Mouse (Mus musculus): Measurements from ENCODE around the gene Gm28048. TPM values are rescaled to one million over a fixed set of nuclear protein-coding genes. Genes with fewer than 3 reads are reported as not detected.

The Gm28048 gene
- total RNA-seq, 2 experiments from 2014 or later = 9.3 to 11.1 TPM

- H3K4me3 ChIP-seq = no peak overlapping the region
- DNase-seq (ENCODE audit: low spot score in 2 of 2) = no peak
- no peak for TF ChIP-seq CTCF (conservative IDR thresholded peaks at IDR 0.05)
- H3K27ac ChIP-seq = no peak overlapping the region
Measured at GRCm38 (mm10) chr11:22923606-22924005, 58.3 kb downstream of the Gm28048 start.

- Histone ChIP-seq H3K4me3 (no peak overlapping the region), H3K27ac (no peak overlapping the region)
- DNase-seq (ENCODE audit: low spot score in 2 of 2) = no peak
- no peak for TF ChIP-seq CTCF (conservative IDR thresholded peaks at IDR 0.05)
Measured at GRCm38 (mm10) chr11:22922546-22922945, 59.3 kb downstream of the Gm28048 start.

GRCm38 (mm10) chr11:22919336-22919735 is 62.6 kb downstream of the Gm28048 start:
- DNase-seq (ENCODE audit: low spot score in 2 of 2) = no peak
- Histone ChIP-seq H3K4me3 (no peak overlapping the region), H3K27ac (no peak overlapping the region)
- no peak for TF ChIP-seq CTCF (conservative IDR thresholded peaks at IDR 0.05)

- TF ChIP-seq CTCF (conservative IDR thresholded peaks at IDR 0.05) = no peak
- Histone ChIP-seq H3K4me3 (no peak overlapping the region), H3K27ac (no peak overlapping the region)
- no peak for DNase-seq (ENCODE audit: low spot score in 2 of 2)
Measured at GRCm38 (mm10) chr11:22917786-22918185, 64.1 kb downstream of the Gm28048 start.

- no peak overlapping the region for H3K4me3 ChIP-seq
- H3K27ac ChIP-seq = no peak overlapping the region
- no peak for TF ChIP-seq CTCF (conservative IDR thresholded peaks at IDR 0.05)
- DNase-seq (ENCODE audit: low spot score in 2 of 2) = no peak
Measured at GRCm38 (mm10) chr11:22913744-22914143, 68.1 kb downstream of the Gm28048 start.

GRCm38 (mm10) chr11:22911831-22912230 is 70.1 kb downstream of the Gm28048 start:
- TF ChIP-seq CTCF (conservative IDR thresholded peaks at IDR 0.05) = no peak

GRCm38 (mm10) chr11:22906453-22906865 is 75.4 kb downstream of the Gm28048 start:
- no peak overlapping the region for H3K4me3 ChIP-seq
- no peak for TF ChIP-seq CTCF (conservative IDR thresholded peaks at IDR 0.05)
- DNase-seq (ENCODE audit: low spot score in 2 of 2) = no peak
- no peak overlapping the region for H3K27ac ChIP-seq

More at GRCm38 (mm10) chr11:22911831-22912230, 70.1 kb downstream of the Gm28048 start:
- no peak for DNase-seq (ENCODE audit: low spot score in 2 of 2)
- H3K27ac ChIP-seq = no peak overlapping the region
- no peak overlapping the region for H3K4me3 ChIP-seq

GRCm38 (mm10) chr11:22902923-22903322 is 79.0 kb downstream of the Gm28048 start:
- Histone ChIP-seq H3K27ac (no peak overlapping the region), H3K4me3 (no peak overlapping the region)
- TF ChIP-seq CTCF (conservative IDR thresholded peaks at IDR 0.05) = no peak
- no peak for DNase-seq (ENCODE audit: low spot score in 2 of 2)

- Histone ChIP-seq H3K27ac (no peak overlapping the region), H3K4me3 (no peak overlapping the region)
- no peak for TF ChIP-seq CTCF (conservative IDR thresholded peaks at IDR 0.05)
- no peak for DNase-seq (ENCODE audit: low spot score in 2 of 2)
Measured at GRCm38 (mm10) chr11:22900041-22900440, 81.8 kb downstream of the Gm28048 start.

GRCm38 (mm10) chr11:22897642-22898041 is 84.2 kb downstream of the Gm28048 start:
- H3K4me3 ChIP-seq = no peak overlapping the region
- no peak overlapping the region for H3K27ac ChIP-seq
- TF ChIP-seq CTCF (conservative IDR thresholded peaks at IDR 0.05) = no peak
- no peak for DNase-seq (ENCODE audit: low spot score in 2 of 2)

- DNase-seq (ENCODE audit: low spot score in 2 of 2) = no peak
- TF ChIP-seq CTCF (conservative IDR thresholded peaks at IDR 0.05) = no peak
- no peak overlapping the region for H3K27ac ChIP-seq
- H3K4me3 ChIP-seq = no peak overlapping the region
Measured at GRCm38 (mm10) chr11:22897127-22897526, 84.8 kb downstream of the Gm28048 start.

GRCm38 (mm10) chr11:22893075-22893474 is 88.8 kb downstream of the Gm28048 start:
- TF ChIP-seq CTCF (conservative IDR thresholded peaks at IDR 0.05) = no peak
- H3K4me3 ChIP-seq = no peak overlapping the region
- no peak overlapping the region for H3K27ac ChIP-seq
- DNase-seq (ENCODE audit: low spot score in 2 of 2) = no peak

- Histone ChIP-seq H3K27ac (no peak overlapping the region), H3K4me3 (no peak overlapping the region)
- DNase-seq (ENCODE audit: low spot score in 2 of 2) = no peak
- TF ChIP-seq CTCF (conservative IDR thresholded peaks at IDR 0.05) = no peak
Measured at GRCm38 (mm10) chr11:22892466-22892865, 89.4 kb downstream of the Gm28048 start.

- Histone ChIP-seq H3K27ac (no peak overlapping the region), H3K4me3 (no peak overlapping the region)
- no peak for TF ChIP-seq CTCF (conservative IDR thresholded peaks at IDR 0.05)
- DNase-seq (ENCODE audit: low spot score in 2 of 2) = no peak
Measured at GRCm38 (mm10) chr11:22891876-22892275, 90.0 kb downstream of the Gm28048 start.

- Histone ChIP-seq H3K4me3 (no peak overlapping the region), H3K27ac (no peak overlapping the region)
- no peak for DNase-seq (ENCODE audit: low spot score in 2 of 2)
- no peak for TF ChIP-seq CTCF (conservative IDR thresholded peaks at IDR 0.05)
Measured at GRCm38 (mm10) chr11:22891242-22891641, 90.6 kb downstream of the Gm28048 start.
